Mouse (Mus musculus) lung, adult 2 months (tissue): ENCODE measurements around the gene BC005537. TPM values are rescaled to one million over a fixed set of nuclear protein-coding genes. Genes with fewer than 3 reads are reported as not detected.
"Not testable (repeated sequence)": the region's sequence is repeated elsewhere in the genome, so short reads cannot be mapped to it uniquely, and the experiment has no call there.

ENCODE experiments used
- DNase-seq: peaks from one replicate; pipeline ENCODE4 v3.0.0; 2022
- H3K4me1 ChIP-seq: fragments of 200-500 bp; 2 replicates; pipeline ENCODE4 v1.6.1; 2011; ENCODE audit warnings: low read length; ENCODE audit not compliant: control insufficient read depth, insufficient read depth
- H3K4me3 ChIP-seq: fragments of 200-500 bp; replicated peaks from 2 replicates; pipeline ENCODE3; 2011; ENCODE audit warnings: low read depth, mild to moderate bottlenecking, control low read depth, low read length; ENCODE audit errors: extremely low read depth
- CTCF ChIP-seq: fragments of 200-500 bp; IDR thresholded peaks from 2 replicates; pipeline ENCODE4 v1.5.1; 2011; ENCODE audit warnings: mild to moderate bottlenecking, low read length, control low read depth; ENCODE audit not compliant: insufficient read depth
- POLR2A ChIP-seq: fragments of 200-500 bp; IDR thresholded peaks from 2 replicates; pipeline ENCODE4 v1.6.1; 2011; ENCODE audit warnings: low read depth, mild to moderate bottlenecking, control low read depth, low read length, borderline replicate concordance; ENCODE audit errors: extremely low read depth
- WGBS: fragments of 180-500 bp; shearing (Covaris S2); methylation state at CpG from one replicate; pipeline ENCODE4 v1.1.7; 2018; 5-methylcytosine and 5-hydroxymethylcytosine counted together
- polyA plus RNA-seq: library from polyadenylated mRNA; depleted of rRNA; stranded (reverse); fragments of >200 nt; gene quantifications from 2 replicates; pipeline ENCODE4 v1.2.3, GENCODE M21; 2012

Gene BC005537
- polyA plus RNA-seq, 1 experiment = 34.5 TPM

GRCm38 (mm10) chr13:24819931-24820330 lies 18.5 kb downstream of the BC005537 start:
- H3K4me3 ChIP-seq = no peak overlapping the region
- no peak for TF ChIP-seq POLR2A
- TF ChIP-seq CTCF = no peak
- no peak for DNase-seq
- H3K4me1 ChIP-seq = peaks cover 3% of the 10 kb centered on the region
- WGBS = 76% methylated on average over 1 of the region's 1 CpGs

- TF ChIP-seq POLR2A = no peak
- TF ChIP-seq CTCF = no peak
- no peak for DNase-seq
- no peak overlapping the region for H3K4me3 ChIP-seq
- H3K4me1 ChIP-seq = peaks cover 4% of the 10 kb centered on the region; the same call in 1 of the 2 replicates
- WGBS = 76% methylated on average over 16 of the region's 16 CpGs
Observed at GRCm38 (mm10) chr13:24822663-24823343, 21.3 kb downstream of the BC005537 start.

- H3K4me3 ChIP-seq = no peak overlapping the region
- 91% methylated on average over 4 of the region's 4 CpGs for WGBS
- TF ChIP-seq POLR2A (no peak), CTCF (no peak)
- peaks cover 4% of the 10 kb centered on the region; the same call in 1 of the 2 replicates for H3K4me1 ChIP-seq
- no peak for DNase-seq
Observed at GRCm38 (mm10) chr13:24824647-24825046, 23.2 kb downstream of the BC005537 start.

GRCm38 (mm10) chr13:24825587-24825986 lies 24.1 kb downstream of the BC005537 start:
- TF ChIP-seq POLR2A (no peak), CTCF (no peak)
- WGBS = 42% methylated on average over 4 of the region's 4 CpGs
- no peak for DNase-seq

GRCm38 (mm10) chr13:24826116-24826515 lies 24.7 kb downstream of the BC005537 start:
- WGBS = 70% methylated on average over 7 of the region's 7 CpGs
- TF ChIP-seq CTCF (no peak), POLR2A (no peak)
- Histone ChIP-seq H3K4me1 (peaks cover 6% of the 10 kb centered on the region; the same call in 1 of the 2 replicates), H3K4me3 (no peak overlapping the region)
- DNase-seq = no peak

More at GRCm38 (mm10) chr13:24825587-24825986, 24.1 kb downstream of the BC005537 start:
- no peak overlapping the region for H3K4me3 ChIP-seq
- H3K4me1 ChIP-seq = peaks cover 5% of the 10 kb centered on the region; the same call in 1 of the 2 replicates

GRCm38 (mm10) chr13:24830756-24831352 lies 29.4 kb downstream of the BC005537 start:
- H3K4me1 ChIP-seq = peaks cover 12% of the 10 kb centered on the region
- peak overlapping the region; percentile 81 for H3K4me3 ChIP-seq
- under 1% methylated on average over 20 of the region's 20 CpGs for WGBS
- TF ChIP-seq POLR2A (no peak), CTCF (no peak)
- DNase-seq = no peak

GRCm38 (mm10) chr13:24831353-24832130 lies 30.1 kb downstream of the BC005537 start, which contains the start of the genes Acot13 and Tdp2:
Gene Acot13, minus strand, starts transcription at chr13:24831540.
Gene Tdp2, plus strand, starts transcription at chr13:24831679.
- Histone ChIP-seq H3K4me3 (peak within 1 kb of the TSS; percentile 81), H3K4me1 (peaks cover 12% of the 10 kb centered on the region)
- DNase-seq = peak; percentile 87
- under 1% methylated on average over 89 of the region's 90 CpGs for WGBS
- peak; percentile 85 for TF ChIP-seq POLR2A
- TF ChIP-seq CTCF = no peak

- Histone ChIP-seq H3K4me1 (peaks cover 12% of the 10 kb centered on the region), H3K4me3 (peak overlapping the region; percentile 71)
- no peak for DNase-seq
- 3% methylated on average over 21 of the region's 21 CpGs for WGBS
- no peak for TF ChIP-seq POLR2A
- TF ChIP-seq CTCF = no peak
Observed at GRCm38 (mm10) chr13:24832131-24832810, 30.8 kb downstream of the BC005537 start.

GRCm38 (mm10) chr13:24832811-24833155 lies 31.3 kb downstream of the BC005537 start:
- no peak overlapping the region for H3K4me3 ChIP-seq
- DNase-seq = no peak
- H3K4me1 ChIP-seq = peaks cover 12% of the 10 kb centered on the region
- no peak for TF ChIP-seq POLR2A
- no peak for TF ChIP-seq CTCF
- 18% methylated on average over 2 of the region's 2 CpGs for WGBS

GRCm38 (mm10) chr13:24837765-24838164 lies 36.3 kb downstream of the BC005537 start:
- not testable (repeated sequence) for H3K4me1 ChIP-seq, DNase-seq, H3K4me3 ChIP-seq
- 88% methylated on average over 8 of the region's 8 CpGs for WGBS
